Comparison of ENCODE assay signal across 1 mouse cellular context in the genomic region with DNA sequence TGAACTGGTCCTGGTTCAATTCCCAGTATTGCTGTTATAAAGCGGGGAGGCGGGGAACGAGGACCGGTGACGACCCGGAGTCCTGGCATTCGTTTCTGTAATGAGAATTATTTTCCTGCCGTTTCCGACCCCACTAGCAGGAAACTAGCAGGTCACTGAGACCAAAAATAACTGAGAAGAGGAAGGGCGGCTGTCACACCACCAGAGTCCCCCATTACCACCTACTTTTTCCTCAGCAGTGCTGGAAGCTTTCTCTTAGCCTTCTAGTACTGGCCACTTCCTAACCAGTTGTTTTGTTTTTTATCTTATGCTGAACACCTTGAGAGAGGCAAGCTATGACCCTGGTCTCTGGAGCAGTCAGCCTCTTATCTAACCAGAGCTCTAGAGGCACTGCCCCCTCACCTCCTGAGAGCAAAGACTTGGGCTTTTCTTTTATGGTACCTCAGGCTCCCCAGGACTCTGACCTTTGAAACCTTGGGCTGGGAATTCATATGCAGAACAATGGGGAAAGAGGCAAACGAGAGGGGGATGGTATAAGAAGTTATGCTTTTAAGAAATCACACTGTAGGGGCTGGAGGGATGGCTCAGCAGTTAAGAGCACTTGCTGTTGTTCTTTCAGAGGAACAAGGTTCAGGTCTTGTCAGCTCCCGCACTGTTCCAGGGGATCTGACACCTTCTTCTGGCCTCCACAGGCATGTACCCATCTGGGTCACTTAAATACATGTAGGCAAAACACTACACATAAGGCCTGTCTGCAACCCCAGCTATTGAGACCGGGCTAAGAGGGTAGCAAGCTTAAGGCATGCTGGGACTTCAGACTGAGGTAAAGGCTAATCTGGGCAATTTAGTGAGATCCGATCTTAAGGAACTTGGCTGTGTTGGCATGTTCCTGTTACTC.
TF ChIP-seq lines count a peak whose summit lies in the region.

No protein-coding gene starts in this region.

TF ChIP-seq in C2C12, 6 proteins besides CTCF, POLR2A, EP300 and RAD21 (continued from another document):
- TF ChIP-seq FOSL1 (IDR thresholded peaks at IDR 0.05; ENCODE audit: insufficient read depth, low read length, poor library complexity, severe bottlenecking), result no peak
TF ChIP-seq in C2C12: peak in this region for 0.
